Mouse (Mus musculus): ENCODE results near the gene Glud1.
"Not testable (repeated sequence)": the region's sequence is repeated elsewhere in the genome, so short reads cannot be mapped to it uniquely, and the experiment has no call there.

The Glud1 gene

DNA sequence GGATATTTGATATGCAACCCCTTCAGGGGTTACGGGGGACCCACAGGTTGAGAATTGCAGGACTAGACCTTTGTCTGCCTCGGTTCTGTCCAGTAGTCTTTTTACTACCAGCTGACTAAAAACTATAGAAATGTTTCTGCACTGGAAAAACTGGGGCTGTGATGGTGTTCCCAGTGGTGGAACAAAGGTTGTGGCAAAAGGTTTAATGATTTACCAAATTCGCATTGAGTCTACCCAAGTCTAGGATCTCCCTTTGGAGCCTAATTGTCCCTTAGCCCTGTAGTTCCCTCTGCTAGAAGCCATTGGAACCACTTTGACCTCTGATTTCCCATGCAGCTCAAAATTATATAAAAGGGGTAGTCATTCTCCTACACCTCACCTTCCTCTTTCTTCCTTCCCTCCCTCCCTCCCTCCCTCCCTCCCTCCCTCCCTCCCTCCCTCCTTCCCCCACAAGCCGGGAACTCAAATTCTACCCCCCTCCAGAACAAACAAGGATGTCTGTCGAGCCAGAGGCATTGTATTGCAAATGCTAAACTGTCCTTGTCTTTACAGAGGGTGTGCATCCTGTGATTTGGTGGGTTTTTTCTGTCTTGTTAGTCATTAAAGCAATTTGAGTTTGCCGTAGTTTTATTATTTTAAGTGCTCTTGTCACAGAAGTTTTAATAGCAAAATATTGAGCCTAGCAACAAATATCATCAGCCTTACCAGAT is 2.0 kb downstream of the Glud1 start:
- no peak for DNase-seq (ENCODE audit: low spot score in 2 of 2)

DNA sequence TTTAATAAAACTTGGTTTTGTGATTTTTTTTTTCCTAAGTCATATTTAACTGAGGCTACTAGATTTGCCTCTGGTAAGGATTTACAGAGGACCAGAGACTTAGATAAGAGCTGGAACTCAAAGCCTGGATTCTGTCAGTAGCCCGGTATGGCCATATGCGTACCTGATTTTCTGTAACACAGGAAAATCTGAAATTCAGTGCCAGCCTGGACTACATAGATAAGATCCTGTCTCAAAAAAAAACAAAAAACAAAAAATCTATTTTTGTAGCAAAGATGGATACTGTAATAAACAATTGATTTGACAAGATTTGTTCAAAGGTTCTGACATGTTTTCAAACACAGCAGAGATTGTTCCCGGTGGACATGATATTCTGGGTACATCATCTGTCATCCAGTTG is 3.1 kb downstream of the Glud1 start:
- no peak for DNase-seq (ENCODE audit: low spot score in 2 of 2)

DNA sequence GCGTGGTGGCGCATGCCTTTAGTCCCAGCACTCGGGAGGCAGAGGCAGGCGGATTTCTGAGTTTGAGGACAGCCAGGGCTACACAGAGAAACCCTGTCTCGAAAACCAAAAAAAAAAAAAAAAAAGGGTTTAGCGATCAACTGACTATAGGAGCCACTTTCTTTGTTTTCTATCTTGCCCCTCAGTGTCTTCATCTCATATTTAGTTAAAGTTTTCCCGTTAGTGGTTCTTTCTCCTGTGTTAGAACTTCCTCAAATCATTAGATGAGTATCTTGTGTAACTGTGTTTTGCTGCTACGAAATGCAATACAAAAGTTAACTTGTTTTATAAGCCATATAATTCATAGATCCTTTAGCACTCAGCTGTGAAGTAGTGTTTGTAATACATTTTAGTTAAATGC is 3.9 kb downstream of the Glud1 start:
- not testable (repeated sequence) for DNase-seq (ENCODE audit: low spot score in 2 of 2)

- no peak for DNase-seq (ENCODE audit: low spot score in 2 of 2)
Observed at GRCm38 (mm10) chr14:34314796-34315195, 4.3 kb downstream of the Glud1 start.

DNA sequence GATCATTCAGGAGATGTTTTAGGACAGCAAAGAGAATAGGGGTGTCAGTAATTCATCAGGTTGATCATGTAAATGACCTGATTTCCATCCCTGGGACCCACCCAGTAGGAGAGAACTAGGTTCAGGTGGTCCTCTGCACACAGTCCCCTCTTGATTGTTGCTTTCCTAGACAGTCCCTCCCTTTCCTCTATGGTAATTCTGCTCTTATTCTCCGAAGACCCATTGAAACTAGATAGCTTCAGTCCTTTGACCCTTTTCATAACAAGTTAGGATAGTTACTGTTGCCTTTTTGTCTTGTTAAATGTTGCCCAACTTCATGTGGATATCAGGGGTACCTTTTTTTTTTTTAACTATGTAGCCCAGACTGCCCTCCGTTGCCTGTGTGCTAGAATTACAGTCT is 5.8 kb downstream of the Glud1 start:
- no peak for DNase-seq (ENCODE audit: low spot score in 2 of 2)

DNA sequence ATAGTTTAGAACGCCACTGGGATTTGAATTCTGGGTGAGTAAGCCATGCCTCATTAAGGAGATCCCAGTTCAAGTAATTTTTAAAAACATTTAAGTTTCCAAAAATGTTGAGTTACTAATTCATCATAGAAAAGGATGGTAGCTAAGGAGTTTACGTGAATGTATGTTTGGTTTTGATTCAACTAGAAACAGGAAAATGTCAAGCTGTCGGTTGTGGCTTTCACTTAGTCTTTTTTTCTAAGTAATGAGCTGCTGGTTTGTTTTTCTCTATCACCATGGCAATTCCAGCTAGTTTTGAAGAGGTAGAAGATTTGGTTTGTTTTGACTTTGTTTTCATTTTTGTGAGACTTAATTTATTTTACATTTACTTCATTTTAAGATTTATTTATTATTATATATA is 6.9 kb downstream of the Glud1 start:
- DNase-seq (ENCODE audit: low spot score in 2 of 2) = no peak

DNA sequence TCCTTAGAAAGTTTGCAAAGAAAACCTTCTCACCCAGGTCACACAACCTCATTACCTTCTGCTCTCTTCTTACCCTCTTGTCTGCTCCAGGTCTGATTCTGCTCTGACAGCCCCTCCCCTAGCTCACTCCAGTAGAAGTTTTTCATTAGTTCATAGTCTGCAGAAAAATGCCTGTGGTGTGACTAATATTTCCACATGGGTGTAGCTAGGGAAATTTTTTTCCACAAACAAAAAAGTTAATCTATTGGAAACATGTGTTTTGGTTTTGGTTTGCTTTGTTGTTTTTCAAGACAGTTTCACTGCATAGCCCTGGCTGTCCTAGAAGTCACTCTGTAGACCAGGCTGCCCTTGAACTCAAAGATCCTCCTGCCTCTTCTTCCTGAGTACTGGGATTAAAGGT is 7.6 kb downstream of the Glud1 start:
- no peak for DNase-seq (ENCODE audit: low spot score in 2 of 2)

DNA sequence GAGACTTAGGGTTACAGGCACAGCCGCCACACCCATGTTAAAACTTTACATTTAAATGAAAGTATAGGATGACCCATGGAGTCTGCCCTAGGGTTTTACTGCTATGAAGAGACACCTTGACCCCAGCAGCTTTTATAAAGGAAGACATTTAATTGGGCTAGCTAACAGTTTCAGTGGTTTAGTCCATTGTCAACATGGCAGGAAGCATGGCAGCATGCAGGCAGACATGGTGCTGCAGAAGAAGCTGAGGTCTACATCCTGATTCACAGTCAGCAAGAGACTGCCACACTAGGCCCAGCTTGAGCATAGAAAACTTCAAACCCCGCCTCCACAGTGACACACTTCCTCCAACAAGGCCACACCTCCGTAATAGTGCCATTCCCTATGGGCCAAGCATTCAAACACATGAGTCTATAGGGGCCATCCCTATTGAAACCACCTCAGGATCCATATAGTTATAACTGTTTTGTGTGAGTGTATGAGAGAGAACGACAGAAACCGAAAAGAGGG is 13.1 kb downstream of the Glud1 start:
- no peak for DNase-seq (ENCODE audit: low spot score in 2 of 2)

DNA sequence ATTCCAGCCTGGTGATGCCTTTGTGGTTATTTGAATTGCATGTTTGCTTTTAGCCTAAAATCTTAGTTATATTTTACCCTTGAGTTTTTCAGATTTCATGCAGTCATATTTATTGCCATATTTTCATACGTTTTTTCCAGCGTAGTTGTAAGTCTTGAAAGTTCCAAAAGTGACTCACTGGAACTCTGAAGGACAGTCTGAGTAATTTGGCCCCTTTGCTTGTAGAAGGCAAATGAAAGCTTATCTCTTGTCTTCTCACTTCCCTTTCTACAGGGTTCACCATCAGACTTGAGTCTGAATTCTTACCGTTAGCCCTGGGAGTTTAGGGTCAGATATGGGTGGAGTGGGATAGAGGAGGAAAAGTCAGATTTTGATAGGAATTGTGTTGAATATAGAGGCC is 16.1 kb downstream of the Glud1 start:
- no peak for DNase-seq (ENCODE audit: low spot score in 2 of 2)

GRCm38 (mm10) chr14:34327618-34328017 is 17.1 kb downstream of the Glud1 start:
- DNase-seq (ENCODE audit: low spot score in 2 of 2) = no peak

DNA sequence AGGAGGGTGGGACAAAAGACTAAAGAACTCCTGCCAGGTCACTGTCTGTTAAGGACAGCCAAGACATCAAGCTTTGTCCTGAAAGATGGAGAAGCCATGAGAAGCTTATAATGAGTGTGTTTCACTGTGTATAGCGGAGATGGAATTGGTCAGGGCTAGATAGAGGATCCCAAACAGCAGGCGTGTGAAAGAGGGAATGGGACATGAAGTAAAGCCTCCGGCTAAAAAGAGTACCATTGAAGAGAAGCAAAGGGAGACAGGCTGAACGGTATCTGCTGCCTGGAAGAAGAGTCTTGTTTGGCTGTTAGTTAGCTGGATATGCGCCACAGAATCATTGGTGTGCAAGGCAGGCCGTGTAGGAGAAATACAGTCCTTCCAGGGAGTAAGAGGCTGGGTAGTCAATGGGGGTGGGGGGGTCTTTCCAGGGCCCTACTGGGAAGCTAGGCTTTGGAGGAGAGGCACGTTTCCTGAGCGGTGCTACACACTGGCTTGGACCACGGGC is 20.2 kb downstream of the Glud1 start:
- no peak for DNase-seq (ENCODE audit: low spot score in 2 of 2)

DNA sequence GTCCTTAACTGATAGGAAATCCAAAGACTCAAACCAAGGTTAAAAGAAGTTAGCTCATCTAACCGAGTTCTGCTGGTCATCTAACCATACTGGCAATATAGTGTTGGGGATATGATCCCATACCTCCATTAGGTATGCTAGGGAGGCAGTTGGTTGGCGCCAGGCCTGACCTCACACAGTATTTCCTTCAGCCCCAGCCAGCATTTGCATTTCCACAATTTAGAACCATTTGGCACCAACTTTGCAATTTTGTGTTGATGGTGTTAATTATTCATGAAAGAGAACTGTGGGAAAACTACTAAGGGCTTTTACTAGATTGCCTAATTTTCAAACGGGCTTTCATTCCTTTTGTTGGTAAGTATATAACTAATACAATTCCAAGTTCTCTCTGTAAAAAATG is 21.4 kb downstream of the Glud1 start:
- DNase-seq (ENCODE audit: low spot score in 2 of 2) = peak in 1 of 2 experiments; percentile 33

- peak in 1 of 2 experiments; percentile 42 for DNase-seq (ENCODE audit: low spot score in 2 of 2)
Observed at GRCm38 (mm10) chr14:34332476-34332875, 21.9 kb downstream of the Glud1 start.

DNA sequence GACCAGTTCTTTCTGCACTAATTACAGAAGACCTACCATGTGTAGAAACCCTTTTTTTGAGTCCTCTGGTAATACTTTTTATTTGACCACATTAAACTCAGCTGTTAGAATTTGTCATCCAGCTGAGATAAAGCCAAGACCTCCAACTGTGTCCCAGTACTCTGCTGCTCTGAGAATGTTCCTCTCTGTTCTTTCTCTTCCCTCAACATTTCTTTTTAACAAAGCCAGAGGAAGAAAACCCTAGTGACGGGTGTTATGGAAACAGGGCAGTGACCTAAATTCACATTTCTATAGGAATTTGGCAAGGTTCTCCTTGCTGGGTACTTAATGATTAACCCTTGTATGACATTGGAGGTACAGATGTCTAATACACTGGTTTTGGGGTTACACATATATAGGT is 28.9 kb downstream of the Glud1 start:
- DNase-seq (ENCODE audit: low spot score in 2 of 2) = peak in 1 of 2 experiments; percentile 33

GRCm38 (mm10) chr14:34341993-34342392 is 31.5 kb downstream of the Glud1 start:
- DNase-seq (ENCODE audit: low spot score in 2 of 2) = no peak

- DNase-seq (ENCODE audit: low spot score in 2 of 2) = no peak
Observed at GRCm38 (mm10) chr14:34343078-34343477, 32.6 kb downstream of the Glud1 start.

DNA sequence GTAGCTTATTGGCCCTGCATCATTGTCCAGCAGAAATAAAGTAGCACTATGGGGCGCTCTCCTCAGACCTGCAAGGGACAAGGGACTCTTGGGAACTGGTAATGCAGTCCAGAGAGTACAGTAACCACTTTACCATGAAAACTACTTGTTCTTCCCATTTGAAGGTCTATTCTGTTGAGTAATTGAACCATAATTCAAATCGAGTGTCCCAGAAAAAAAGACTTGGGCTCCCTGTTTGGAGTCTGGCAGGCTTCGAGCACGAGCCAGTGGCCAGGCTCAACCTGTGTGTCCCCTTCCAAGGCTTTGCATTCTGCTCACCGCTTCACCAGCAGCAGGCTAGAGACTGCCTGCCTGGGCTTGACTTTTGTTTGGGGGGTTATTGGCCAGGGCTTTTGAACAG is 33.8 kb downstream of the Glud1 start:
- DNase-seq (ENCODE audit: low spot score in 2 of 2) = no peak

DNA sequence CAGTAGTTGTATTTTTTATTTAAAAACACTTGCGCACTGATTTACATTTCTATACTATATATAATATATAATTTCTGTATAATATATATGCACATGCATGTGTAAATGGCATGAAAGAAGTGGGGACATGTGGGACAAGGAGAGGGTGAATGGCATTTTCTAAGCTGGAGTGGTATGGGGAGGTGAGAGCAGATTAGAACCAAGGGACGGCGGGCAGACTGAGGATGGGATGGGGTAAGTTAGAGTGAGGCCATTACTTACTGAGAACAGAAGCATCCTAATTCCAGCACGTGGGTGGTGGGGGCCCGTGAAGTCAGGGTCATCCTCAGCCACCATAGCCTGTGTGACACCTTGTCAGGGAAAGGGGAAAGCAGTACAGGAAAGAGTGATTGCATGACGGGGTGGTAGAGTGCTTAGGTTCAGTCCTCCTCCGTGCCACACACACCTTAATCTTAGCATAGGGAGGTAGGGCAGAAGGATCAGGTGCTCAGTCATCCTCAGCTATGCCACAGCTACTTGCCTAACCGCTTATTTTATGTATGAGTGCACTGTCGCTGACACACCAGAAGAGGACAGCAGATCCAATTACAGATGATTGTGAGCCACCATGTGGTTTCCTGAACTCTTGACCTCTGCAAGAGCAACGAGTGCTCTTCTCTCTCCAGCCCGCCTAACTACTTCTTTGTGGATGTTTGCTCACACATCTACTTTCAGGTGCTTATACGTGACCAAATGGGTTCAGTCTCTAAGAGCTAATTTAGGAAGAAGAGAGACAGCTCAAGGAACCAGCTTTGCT is 35.4 kb downstream of the Glud1 start:
- no peak for DNase-seq (ENCODE audit: low spot score in 2 of 2)

DNA sequence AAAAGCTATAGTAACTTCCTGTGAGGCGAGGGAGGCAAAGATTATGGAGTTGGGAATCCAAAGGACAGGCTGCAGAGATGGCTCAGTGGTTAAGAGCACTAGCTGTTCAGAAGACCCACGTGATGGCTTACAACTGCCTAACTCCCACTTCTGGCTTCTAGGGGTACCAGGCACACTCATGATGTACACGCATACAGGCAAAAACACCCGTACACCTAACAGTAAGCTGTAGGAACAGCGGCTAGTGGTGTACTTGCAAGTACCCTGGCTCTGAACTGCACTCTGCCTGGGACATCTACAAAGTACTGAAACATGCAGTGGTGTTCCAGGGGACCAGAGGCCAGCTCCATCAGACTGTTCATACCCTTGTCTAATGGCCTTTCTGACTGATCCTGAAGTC is 36.6 kb downstream of the Glud1 start:
- DNase-seq (ENCODE audit: low spot score in 2 of 2) = no peak

DNA sequence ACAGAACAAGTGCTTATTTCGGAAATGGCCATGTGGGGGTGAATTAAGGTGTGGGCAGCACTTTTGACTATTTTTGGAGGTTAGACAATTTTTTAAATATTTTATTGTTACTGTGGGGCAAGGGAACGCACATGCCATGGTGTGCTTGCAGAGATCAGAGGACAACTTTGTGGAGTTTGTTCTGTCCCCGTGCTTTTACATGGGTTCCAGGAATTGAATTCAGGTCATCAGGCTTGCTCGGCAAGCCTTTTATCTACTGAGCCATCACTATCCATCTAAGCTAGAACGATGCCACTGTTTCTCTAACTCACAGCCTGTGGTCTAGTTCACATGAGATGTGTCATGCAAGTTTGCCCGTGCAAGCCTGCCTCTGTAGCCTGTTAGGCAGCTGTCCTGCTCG is 37.8 kb downstream of the Glud1 start:
- DNase-seq (ENCODE audit: low spot score in 2 of 2) = no peak

GRCm38 (mm10) chr14:34349007-34349406 is 38.5 kb downstream of the Glud1 start:
- no peak for DNase-seq (ENCODE audit: low spot score in 2 of 2)

DNA sequence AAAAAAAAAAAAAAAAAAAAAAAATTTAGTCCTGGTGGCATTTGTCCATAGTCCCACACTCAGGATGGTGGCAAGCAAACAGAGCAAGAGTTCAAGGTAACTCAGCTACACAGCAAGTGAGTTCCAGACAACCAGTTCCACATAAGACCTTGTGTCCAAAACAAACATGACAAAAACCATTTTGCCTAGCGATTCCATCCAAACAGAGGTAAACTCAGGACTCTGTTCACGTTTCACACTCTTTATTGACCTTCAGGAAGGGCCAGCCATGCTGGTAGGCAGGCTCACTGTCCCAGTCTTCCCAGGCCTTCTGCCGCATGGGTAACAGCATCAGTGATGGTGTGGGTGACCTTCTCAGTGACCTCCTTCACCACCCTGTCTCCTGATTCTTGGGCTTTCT is 41.1 kb downstream of the Glud1 start:
- no peak for DNase-seq (ENCODE audit: low spot score in 2 of 2)

DNA sequence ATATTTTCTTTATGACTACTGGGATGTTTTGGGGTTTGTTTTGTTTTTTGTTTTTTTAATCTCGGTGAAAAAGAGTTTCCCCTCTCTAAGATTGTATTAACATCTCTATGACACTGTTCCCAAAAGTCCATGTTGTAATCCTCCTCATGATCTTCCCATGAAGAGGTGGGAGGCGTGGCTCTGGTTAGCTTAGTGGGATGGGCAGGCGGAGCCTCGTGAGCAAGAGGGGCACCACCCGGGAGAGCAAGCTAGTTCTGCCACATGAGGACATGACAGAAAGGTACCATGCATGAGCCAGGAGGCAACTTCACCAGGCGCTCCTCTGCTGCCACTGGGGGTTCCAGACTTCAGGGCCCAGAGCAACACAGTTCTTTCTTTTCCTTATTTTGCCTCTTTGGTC is 42.0 kb downstream of the Glud1 start:
- no peak for DNase-seq (ENCODE audit: low spot score in 2 of 2)
